Mouse (Mus musculus) kidney, adult 2 months (tissue): ENCODE results near the gene Hoxc8. TPM values are rescaled to one million over a fixed set of nuclear protein-coding genes. Genes with fewer than 3 reads are reported as not detected.

ENCODE experiments used
- DNase-seq: peaks from one replicate; pipeline ENCODE4 v3.0.0; 2021
- H3K27ac ChIP-seq: fragments of 200-500 bp; 2 replicates; pipeline ENCODE4 v1.5.1; 2012; ENCODE audit warnings: low read depth, low read length, control low read depth, inconsistent platforms; ENCODE audit not compliant: insufficient read depth
- H3K27me3 ChIP-seq: fragments of 200-500 bp; replicated peaks from 2 replicates; pipeline ENCODE4 v1.6.1; 2012; ENCODE audit warnings: mild to moderate bottlenecking, moderate library complexity, low read length, inconsistent platforms; ENCODE audit not compliant: control insufficient read depth, insufficient read depth
- H3K36me3 ChIP-seq: fragments of 200-500 bp; 2 replicates; pipeline ENCODE4 v1.6.1; 2012; ENCODE audit warnings: mild to moderate bottlenecking, moderate library complexity, low read length, inconsistent platforms; ENCODE audit not compliant: control insufficient read depth, insufficient read depth
- H3K4me1 ChIP-seq: fragments of 200-500 bp; 2 replicates; pipeline ENCODE4 v1.6.1; 2011; ENCODE audit warnings: low read length; ENCODE audit not compliant: control insufficient read depth, insufficient read depth
- H3K4me3 ChIP-seq: fragments of 200-500 bp; 2 replicates; pipeline ENCODE4 v1.5.1; 2011; ENCODE audit warnings: mild to moderate bottlenecking, low read depth, low read length, control low read depth; ENCODE audit not compliant: insufficient read depth
- CTCF ChIP-seq: fragments of 200-500 bp; conservative IDR thresholded peaks from 2 replicates; pipeline ENCODE4 v1.5.1; 2011; ENCODE audit warnings: low read depth, mild to moderate bottlenecking, control low read depth, low read length, moderate library complexity, mixed read lengths; ENCODE audit not compliant: insufficient read depth, insufficient read length
- POLR2A ChIP-seq: fragments of 200-500 bp; IDR thresholded peaks from one replicate; pipeline ENCODE4 v1.6.1; 2011; ENCODE audit warnings: low read depth, low read length, control low read depth
- WGBS: fragments of 180-500 bp; shearing (Covaris S2); methylation state at CpG from one replicate; pipeline ENCODE4 v1.1.7; 2018; 5-methylcytosine and 5-hydroxymethylcytosine counted together
- polyA plus RNA-seq: library from polyadenylated mRNA; depleted of rRNA; stranded (reverse); fragments of >200 nt; gene quantifications from 2 replicates; pipeline ENCODE4 v1.2.3, GENCODE M21; 2012

The Hoxc8 gene
- polyA plus RNA-seq, 1 experiment, result 4.0 TPM

DNA sequence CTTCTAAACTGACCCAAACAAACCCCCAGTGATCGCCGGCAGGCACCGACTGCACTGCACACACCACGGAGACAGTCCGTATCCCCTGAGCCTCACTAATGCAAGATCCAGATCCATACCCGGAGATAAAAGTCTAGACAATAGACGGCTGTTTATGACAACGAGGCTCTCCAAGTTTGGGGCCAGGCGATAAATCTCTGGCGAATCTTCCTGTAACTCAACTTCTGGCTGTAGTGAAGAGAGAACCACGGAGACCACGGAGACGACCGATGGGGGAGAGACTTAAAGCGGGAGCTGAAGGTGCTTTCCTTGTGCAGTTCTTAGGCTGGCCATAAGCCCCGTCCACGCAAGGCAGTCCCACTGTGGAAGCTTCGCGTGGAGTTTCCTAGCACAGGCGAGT is 40.7 kb upstream of the Hoxc8 start:
- Histone ChIP-seq H3K4me1 (no peaks in the 10 kb centered on the region), H3K36me3 (no peaks in the 10 kb centered on the region), H3K27ac (no peak overlapping the region), H3K27me3 (peaks cover 5% of the 10 kb centered on the region), H3K4me3 (no peak overlapping the region)
- no peak for DNase-seq
- no peak for TF ChIP-seq CTCF
- no peak for TF ChIP-seq POLR2A
- WGBS, result 18% methylated on average over 20 of the region's 20 CpGs

DNA sequence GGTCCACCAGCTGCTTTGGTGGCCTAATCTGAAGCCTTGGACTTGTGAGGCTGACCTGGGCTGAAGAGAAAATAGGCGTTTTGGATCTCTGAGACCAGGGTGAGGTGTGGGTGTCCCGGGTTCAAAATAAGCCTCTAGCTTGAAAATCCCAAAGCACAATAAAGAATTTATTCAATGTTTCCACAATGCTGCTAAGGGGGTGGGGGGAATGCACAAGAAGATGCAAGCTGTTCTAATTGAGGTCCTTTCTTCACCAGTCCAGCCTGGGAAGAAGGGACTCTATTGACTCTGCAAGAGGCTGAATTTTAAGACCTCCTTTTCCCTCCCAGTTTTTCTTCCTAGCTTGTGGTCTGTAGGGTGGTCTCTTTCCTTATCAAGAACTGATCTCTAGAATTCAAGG is 39.5 kb upstream of the Hoxc8 start:
- Histone ChIP-seq H3K27me3 (peaks cover 10% of the 10 kb centered on the region), H3K4me3 (no peak overlapping the region), H3K27ac (no peak overlapping the region), H3K36me3 (no peaks in the 10 kb centered on the region), H3K4me1 (no peaks in the 10 kb centered on the region)
- TF ChIP-seq CTCF, result no peak
- TF ChIP-seq POLR2A, result no peak
- DNase-seq, result no peak
- 45% methylated on average over 2 of the region's 2 CpGs for WGBS

GRCm38 (mm10) chr15:102953561-102953960 is 36.8 kb upstream of the Hoxc8 start:
- Histone ChIP-seq H3K27ac (no peak overlapping the region), H3K36me3 (no peaks in the 10 kb centered on the region), H3K27me3 (peaks cover 12% of the 10 kb centered on the region), H3K4me3 (no peak overlapping the region), H3K4me1 (no peaks in the 10 kb centered on the region)
- no peak for DNase-seq
- TF ChIP-seq POLR2A (no peak), CTCF (no peak)
- WGBS, result 65% methylated on average over 6 of the region's 6 CpGs

DNA sequence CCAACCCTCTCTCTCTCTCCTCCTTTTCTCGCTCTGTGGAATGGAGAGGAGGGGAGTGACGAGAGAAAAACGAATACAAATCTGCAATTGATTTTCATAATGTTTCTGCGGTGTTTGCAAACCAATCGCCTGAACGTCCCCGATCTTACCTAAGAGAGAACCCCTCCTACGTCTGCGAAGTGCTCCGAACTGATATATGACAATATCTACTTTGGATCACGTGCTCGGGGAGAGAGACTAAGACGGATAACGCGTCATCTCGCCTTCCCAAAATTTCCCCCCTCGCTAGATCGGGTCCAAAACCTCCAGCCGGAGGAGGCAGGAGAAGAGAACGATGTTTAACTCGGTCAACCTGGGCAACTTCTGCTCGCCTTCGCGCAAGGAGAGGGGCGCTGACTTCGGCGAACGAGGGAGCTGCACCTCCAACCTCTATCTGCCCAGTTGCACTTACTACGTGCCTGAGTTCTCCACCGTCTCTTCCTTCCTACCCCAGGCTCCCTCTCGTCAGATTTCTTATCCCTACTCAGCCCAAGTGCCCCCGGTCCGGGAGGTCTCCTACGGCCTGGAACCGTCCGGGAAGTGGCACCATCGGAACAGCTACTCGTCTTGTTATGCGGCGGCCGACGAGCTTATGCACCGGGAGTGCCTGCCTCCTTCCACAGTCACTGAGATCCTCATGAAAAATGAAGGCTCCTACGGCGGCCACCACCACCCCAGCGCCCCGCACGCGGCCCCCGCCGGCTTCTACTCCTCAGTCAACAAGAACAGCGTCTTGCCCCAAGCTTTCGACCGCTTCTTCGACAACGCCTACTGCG is 36.0 kb upstream of the Hoxc8 start, which contains the start of gene Hoxc11:
TSS of gene Hoxc11 (plus strand) at position 236 of the 815 bp plus-strand sequence.
- Histone ChIP-seq H3K27ac (no peak within 1 kb of the TSS), H3K36me3 (no peaks in the 10 kb centered on the region), H3K27me3 (peaks cover 11% of the 10 kb centered on the region), H3K4me3 (peak within 1 kb of the TSS; percentile 48), H3K4me1 (no peaks in the 10 kb centered on the region)
- peak; percentile 38 for DNase-seq
- WGBS, result 6% methylated on average over 57 of the region's 57 CpGs
- TF ChIP-seq POLR2A, result no peak
- TF ChIP-seq CTCF, result no peak

DNA sequence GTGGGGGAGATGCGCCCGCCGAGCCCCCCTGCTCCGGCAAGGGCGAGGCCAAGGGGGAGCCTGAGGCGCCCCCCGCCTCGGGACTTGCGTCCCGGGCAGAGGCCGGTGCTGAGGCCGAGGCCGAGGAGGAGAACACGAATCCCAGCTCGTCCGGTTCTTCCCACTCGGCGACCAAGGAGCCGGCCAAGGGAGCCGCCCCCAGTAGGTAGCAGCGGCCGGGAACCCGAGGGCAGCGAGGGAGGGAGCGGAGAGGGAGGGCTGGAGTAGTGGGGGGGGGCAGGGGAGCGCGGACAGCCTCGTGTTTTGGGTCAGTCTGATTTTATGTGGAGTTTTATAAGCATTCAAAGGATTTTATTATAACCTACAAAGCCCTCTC is 35.4 kb upstream of the Hoxc8 start:
- TF ChIP-seq CTCF, result no peak
- TF ChIP-seq POLR2A, result no peak
- no peak overlapping the region for H3K27ac ChIP-seq
- no peaks in the 10 kb centered on the region for H3K36me3 ChIP-seq
- 2% methylated on average over 28 of the region's 28 CpGs for WGBS
- peaks cover 11% of the 10 kb centered on the region for H3K27me3 ChIP-seq
- peak overlapping the region; percentile 48; the same call in 1 of the 2 replicates for H3K4me3 ChIP-seq
- H3K4me1 ChIP-seq, result no peaks in the 10 kb centered on the region
- peak; percentile 25 for DNase-seq

- 22% methylated on average over 40 of the region's 40 CpGs for WGBS
- Histone ChIP-seq H3K36me3 (no peaks in the 10 kb centered on the region), H3K27me3 (peaks cover 11% of the 10 kb centered on the region), H3K4me1 (no peaks in the 10 kb centered on the region), H3K27ac (peak overlapping the region; percentile 76), H3K4me3 (peak overlapping the region; percentile 61)
- TF ChIP-seq CTCF (no peak), POLR2A (no peak)
- DNase-seq, result peak; percentile 38
These were observed 34.4 kb upstream of the Hoxc8 start for GRCm38 (mm10) chr15:102955833-102956640.

- Histone ChIP-seq H3K27ac (no peak overlapping the region), H3K4me3 (no peak overlapping the region), H3K27me3 (peaks cover 11% of the 10 kb centered on the region), H3K36me3 (no peaks in the 10 kb centered on the region), H3K4me1 (no peaks in the 10 kb centered on the region; the same call in 1 of the 2 replicates)
- TF ChIP-seq POLR2A (no peak), CTCF (no peak)
- peak; percentile 33 for DNase-seq
- 37% methylated on average over 12 of the region's 12 CpGs for WGBS
These were observed 33.5 kb upstream of the Hoxc8 start for GRCm38 (mm10) chr15:102956906-102957305.
